Mouse (Mus musculus) liver, adult (tissue): ENCODE data around the gene Rexo5.

Experiments used
- GATA4 ChIP-seq: IDR thresholded peaks from 2 replicates; pipeline ENCODE4 v1.6.1; 2014; ENCODE audit warnings: mild to moderate bottlenecking, low read length; ENCODE audit not compliant: insufficient replicate concordance

Gene Rexo5

DNA sequence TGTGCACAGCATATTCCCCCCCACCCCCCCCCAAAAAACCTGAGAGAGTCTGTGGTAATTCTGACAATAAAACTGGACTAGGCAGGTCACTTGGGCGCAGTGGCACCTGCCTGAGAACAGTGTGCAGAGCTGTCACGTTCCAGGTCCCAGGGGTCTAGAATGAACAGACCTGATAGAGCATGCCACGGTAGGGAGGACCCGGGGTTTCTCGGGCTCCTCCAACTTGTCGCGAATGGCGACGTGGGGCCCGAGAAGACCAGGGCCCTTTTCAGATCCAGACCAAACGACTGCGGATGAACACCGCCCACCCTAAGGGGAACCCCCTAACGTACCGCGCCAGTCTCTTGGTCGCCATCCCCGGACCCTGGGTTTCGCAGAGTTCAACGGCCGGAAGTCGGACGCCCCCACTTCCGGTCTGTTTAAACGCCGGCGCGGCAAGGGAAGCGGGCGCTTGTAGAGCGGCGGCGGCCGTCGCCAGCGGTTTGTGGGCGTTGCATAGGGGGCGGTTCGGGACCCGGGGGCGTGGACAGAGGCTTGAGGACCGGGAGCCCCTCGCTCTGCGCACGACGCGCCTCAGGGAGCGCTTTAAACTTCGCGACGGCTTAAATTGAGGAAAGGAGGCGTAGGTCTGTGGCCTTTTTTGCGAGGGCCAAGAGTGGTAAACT, at the start of gene Rexo5, which contains the start of gene Eri2:
Gene Rexo5 (plus strand): TSS at position 421 of the 665 bp plus-strand sequence.
Gene Eri2 (minus strand): TSS at position 473 of the 665 bp plus-strand sequence.
- no peak for TF ChIP-seq GATA4

DNA sequence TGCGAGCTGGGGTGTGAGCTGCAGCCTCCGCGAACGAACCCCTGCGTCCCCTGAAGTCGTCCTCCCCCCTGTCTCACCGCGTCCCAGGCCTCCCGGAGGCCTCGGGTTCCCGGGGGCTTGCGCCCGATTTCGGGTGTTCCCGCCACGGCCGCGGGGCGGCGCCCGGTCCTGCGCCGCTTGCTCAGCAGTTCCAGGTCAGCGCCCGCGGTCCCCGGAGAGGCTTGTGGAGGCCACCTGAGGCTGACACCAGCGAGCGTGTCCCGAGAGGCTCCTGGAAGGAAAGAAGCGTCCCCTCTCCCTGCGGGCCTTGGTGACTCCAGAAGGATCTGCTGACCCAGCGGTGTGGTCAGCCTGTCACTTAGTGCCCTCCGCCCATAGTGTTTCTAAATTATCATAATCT, 49.5 kb upstream of the Rexo5 start:
- TF ChIP-seq GATA4, result no peak

DNA sequence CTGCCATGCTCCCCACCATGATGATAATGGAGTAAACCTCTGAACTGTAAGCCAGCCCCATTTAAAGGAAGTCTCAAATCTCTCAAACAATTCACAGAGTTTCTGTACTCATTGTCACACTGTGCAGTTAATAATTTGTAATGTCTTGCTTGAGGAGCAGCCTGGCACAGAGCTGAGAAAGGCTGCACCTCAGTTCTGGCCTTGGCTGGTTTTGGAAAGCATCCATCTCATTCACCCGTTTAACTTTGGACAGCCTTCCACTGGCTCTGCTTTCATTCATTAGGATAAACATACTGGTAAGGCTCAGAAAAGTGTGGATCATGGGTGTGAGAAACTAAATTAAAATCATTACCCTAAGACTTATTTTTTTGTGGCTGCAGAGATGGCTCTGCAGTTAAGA, 47.9 kb upstream of the Rexo5 start:
- TF ChIP-seq GATA4, result no peak

DNA sequence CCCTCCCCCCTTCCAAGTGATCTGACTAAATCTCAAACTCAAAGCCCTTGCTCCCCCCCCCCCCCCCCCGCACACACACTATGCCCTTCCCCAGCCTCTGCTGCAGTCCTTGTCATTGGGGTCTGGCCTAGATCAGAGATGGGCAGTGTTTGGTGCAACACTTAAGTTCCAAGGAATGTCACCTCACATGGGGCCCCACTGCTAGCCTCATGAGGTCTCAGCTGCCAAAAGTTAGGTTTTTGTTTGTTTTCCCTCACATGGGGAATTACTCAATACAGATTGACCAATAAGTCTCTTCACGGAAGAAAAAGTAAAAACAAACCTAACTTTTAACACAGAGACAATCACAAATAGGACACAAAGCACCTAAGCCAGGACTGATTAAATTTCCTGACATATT, 45.0 kb upstream of the Rexo5 start:
- TF ChIP-seq GATA4, result no peak

- no peak for TF ChIP-seq GATA4
Observed at GRCm38 (mm10) chr7:119749942-119750341, 43.9 kb upstream of the Rexo5 start.

GRCm38 (mm10) chr7:119753696-119754095, 40.1 kb upstream of the Rexo5 start:
- no peak for TF ChIP-seq GATA4

- TF ChIP-seq GATA4, result 0 out of 2 replicates have a peak, but pooled peaks have one; percentile 36
Observed at GRCm38 (mm10) chr7:119760527-119760951, 33.3 kb upstream of the Rexo5 start, which contains the start of gene Acsm3. Acsm3 (plus strand) TSS chr7:119760923.

- TF ChIP-seq GATA4, result no peak
Observed at GRCm38 (mm10) chr7:119762166-119762697, 31.6 kb upstream of the Rexo5 start.

DNA sequence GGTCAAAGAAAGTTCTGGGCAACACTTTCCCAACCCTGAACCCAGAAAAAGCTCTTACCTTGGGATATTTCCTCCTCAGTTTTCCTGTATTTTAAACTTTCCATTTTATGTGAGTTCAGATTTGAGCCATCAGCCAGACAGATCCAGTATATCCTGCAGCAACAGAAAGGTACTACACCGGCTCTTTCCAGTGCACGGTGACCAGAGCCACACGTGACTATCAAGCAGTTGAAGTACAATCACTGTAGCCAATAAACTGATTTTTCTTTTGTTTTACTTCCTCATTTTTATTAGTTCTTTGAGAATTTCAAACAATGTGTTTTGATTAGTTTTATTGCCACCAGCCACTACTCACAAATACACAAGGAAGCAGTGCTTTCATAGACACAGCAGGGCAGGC, 29.4 kb upstream of the Rexo5 start:
- no peak for TF ChIP-seq GATA4

GRCm38 (mm10) chr7:119766996-119767395, 26.8 kb upstream of the Rexo5 start:
- TF ChIP-seq GATA4, result no peak

- TF ChIP-seq GATA4, result no peak
Observed at GRCm38 (mm10) chr7:119769895-119770294, 23.9 kb upstream of the Rexo5 start.

DNA sequence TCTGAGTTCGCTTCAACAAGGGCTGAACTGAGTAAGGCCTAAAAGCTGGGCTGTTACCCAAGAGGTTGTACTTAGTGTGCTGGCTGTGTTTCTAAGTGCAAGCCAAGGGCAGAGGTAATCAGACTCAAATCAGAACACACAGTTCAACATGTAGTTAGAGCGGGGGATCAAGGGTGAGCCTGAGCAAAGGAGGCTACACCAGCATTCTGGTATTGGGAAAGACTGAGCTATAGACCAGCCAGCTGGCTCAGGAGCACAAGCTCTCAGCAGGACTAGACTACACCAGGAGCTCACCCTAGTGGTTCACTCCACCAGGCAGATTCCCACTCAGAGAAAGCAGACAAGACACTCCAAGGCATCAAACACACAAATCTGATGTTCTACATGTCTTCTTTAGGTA, 10.4 kb upstream of the Rexo5 start:
- peak; percentile 94; the same call in 1 of the 2 replicates for TF ChIP-seq GATA4

DNA sequence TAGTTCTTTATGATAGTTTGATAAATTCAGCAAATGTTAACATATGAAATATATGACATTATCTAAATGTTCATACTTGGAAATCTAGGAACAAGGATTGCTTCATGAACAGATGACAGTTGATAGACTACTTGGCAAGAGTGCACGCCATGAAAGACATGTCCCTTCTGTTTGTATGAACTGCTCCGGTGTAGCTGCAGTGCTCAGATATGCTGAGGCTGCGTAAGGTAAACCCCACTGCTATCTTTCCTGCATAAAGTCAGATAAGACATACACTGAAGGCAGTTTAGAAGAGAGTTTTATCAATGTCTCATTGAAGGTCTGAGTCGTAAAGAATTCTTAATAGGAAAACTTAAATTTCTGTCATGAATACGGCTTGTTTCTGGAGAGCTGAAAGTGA, 8.9 kb upstream of the Rexo5 start:
- TF ChIP-seq GATA4, result no peak

GRCm38 (mm10) chr7:119789024-119789423, 4.8 kb upstream of the Rexo5 start:
- TF ChIP-seq GATA4, result no peak

- TF ChIP-seq GATA4, result no peak
Observed at GRCm38 (mm10) chr7:119794251-119794638, 439 bp downstream of the Rexo5 start.

GRCm38 (mm10) chr7:119795311-119795710, 1.5 kb downstream of the Rexo5 start:
- TF ChIP-seq GATA4, result no peak

GRCm38 (mm10) chr7:119800488-119800887, 6.7 kb downstream of the Rexo5 start:
- TF ChIP-seq GATA4, result no peak
